Mouse (Mus musculus): ENCODE measurements at regions not wholly inside any gene's neighbourhood (a gene's known extent, or its start where the extent isn't known, plus 50 kb on each side); places are given as distances from the start of the nearest gene placed in this dataset.
"Not testable (repeated sequence)": the region's sequence is repeated elsewhere in the genome, so short reads cannot be mapped to it uniquely, and the experiment has no call there.

GRCm38 (mm10) chr9:32940919-32941767 is 305.1 kb downstream of the Ets1 start:
- peak; percentile 42 for DNase-seq (ENCODE audit: low read depth)

GRCm38 (mm10) chr9:32941768-32942030 is 305.7 kb downstream of the Ets1 start:
- no peak for DNase-seq (ENCODE audit: low read depth)

GRCm38 (mm10) chr9:32947221-32947620 is 311.2 kb downstream of the Ets1 start:
- no peak for DNase-seq (ENCODE audit: low read depth)

- no peak for DNase-seq (ENCODE audit: low read depth)
Measured at GRCm38 (mm10) chr9:32949036-32949435, 313.0 kb downstream of the Ets1 start.

- no peak for DNase-seq (ENCODE audit: low read depth)
Measured at GRCm38 (mm10) chr9:32958716-32959115, 322.7 kb downstream of the Ets1 start.

- not testable (repeated sequence) for DNase-seq (ENCODE audit: low read depth)
Measured at GRCm38 (mm10) chr9:32959468-32959867, 323.4 kb downstream of the Ets1 start.

GRCm38 (mm10) chr9:32962679-32963205 is 326.7 kb downstream of the Ets1 start:
- no peak for DNase-seq (ENCODE audit: low read depth)

GRCm38 (mm10) chr9:32968446-32968845 is 332.4 kb downstream of the Ets1 start:
- no peak for DNase-seq (ENCODE audit: low read depth)

GRCm38 (mm10) chr9:32971421-32971820 is 335.4 kb downstream of the Ets1 start:
- no peak for DNase-seq (ENCODE audit: low read depth)

- DNase-seq (ENCODE audit: low read depth): no peak
Measured at GRCm38 (mm10) chr9:32971926-32972325, 335.9 kb downstream of the Ets1 start.

DNA sequence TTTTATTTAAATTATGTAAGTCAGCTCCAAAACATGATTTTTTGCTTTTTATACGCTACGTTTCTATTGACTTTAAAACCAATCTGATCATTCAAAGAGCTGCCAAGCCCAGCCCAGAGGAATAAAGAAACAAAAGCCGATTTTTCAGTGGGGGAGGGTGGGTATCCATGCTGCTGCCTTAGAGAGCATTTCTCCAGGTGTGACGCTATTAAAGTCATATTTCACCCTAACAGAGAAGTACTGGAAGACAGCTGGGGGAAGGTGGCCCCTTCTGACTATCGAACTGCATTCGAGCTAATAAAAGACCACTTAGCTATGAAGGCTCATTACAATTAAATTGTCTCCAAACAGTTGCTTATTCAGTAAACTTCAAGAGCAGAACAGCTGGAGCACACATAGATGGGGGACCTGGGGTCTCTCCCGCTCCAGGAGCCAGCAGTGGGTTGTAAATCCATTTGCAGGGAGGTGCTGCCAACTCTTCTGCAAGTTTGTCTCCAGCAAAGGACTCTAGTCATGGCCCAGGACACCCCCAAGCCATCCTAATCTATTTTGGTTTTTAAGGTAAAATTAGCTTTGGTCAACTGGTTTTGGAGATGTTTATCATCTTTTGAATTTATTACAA is 336.5 kb downstream of the Ets1 start:
- DNase-seq (ENCODE audit: low read depth): no peak

- no peak for DNase-seq (ENCODE audit: low read depth)
Measured at GRCm38 (mm10) chr9:32977732-32978131, 341.7 kb downstream of the Ets1 start.

GRCm38 (mm10) chr9:32980846-32981245 is 344.8 kb downstream of the Ets1 start:
- DNase-seq (ENCODE audit: low read depth): peak; percentile 42

DNA sequence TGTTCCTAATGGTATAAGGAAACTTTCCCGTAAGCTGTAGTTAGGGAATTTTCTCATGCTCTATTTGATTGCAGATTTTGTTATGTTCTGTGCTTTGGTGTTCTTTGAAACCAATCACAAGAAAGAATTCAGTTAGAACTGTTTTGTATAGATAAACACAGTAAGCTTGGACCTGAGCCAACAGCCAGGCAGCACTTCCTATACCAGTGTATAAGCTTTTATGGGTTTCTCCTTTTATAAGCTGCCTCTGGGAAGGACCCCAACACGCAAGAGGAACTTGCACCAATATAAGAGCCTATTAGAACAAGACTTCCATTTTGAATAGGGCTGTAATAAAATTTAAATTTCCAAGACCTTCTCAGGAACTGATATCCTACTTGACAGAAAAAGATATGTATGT is 347.2 kb downstream of the Ets1 start:
- DNase-seq (ENCODE audit: low read depth): no peak

- peak; percentile 44 for DNase-seq (ENCODE audit: low read depth)
Measured at GRCm38 (mm10) chr9:32986836-32987673, 351.0 kb downstream of the Ets1 start.

DNA sequence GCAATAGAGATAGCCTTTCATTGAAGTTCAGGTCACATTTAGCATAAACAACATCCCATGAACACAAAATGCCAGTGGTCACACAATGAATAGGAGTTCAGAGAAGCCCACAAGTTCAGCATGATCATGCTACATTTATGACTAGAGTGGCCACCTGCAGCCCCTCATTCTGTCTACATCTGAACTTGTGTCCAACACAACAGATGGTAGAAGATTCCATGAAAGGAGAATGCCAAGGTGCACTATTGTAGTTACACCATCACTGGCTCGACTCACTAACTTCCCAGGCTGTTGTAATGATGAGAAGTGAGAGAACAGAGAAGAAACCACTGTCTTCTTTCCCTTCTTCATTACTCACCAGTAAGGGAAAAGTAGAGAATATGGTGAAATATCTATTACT is 353.0 kb downstream of the Ets1 start:
- no peak for DNase-seq (ENCODE audit: low read depth)

GRCm38 (mm10) chr9:32998323-32998722 is 362.3 kb downstream of the Ets1 start:
- no peak for DNase-seq (ENCODE audit: low read depth)

- no peak for DNase-seq (ENCODE audit: low read depth)
Measured at GRCm38 (mm10) chr9:33000691-33001164, 364.7 kb downstream of the Ets1 start.

DNA sequence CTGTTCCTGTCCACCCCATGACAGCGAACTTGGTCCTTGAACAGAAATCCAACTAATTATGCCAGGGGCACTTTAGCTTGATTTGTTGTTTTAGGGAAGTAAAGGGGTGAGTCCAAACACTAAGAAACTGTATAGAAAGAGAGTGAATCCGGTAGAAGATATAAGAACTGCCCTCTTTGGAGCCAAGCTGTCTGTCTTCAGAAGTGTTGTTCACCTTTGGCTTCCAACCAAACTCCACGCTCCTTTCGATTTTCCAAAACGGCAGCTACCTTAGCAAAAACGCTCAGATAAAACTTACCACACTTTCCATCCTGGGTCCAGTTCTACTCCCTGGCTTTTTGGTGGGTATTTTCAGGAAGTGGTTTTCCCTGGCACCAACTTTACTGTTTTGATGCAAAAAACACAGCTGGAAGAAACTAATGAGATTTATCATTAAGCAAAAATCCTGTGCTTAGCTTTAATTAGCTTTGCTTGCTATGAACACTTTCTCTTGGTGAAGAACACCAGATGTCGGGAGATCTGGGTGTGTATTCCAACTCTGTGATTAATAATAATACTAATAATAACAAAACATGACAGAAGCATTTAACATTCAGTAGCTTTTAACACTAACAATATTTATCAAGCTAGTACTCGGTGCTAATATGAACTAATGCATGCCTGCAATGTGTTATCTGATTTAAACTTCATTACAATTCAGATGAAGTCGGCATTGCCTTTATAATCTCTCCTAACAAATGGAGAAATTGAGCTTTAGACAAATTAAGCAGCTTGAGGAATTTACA is 365.3 kb downstream of the Ets1 start:
- no peak for DNase-seq (ENCODE audit: low read depth)

- no peak for DNase-seq (ENCODE audit: low read depth)
Measured at GRCm38 (mm10) chr9:33003880-33004279, 367.9 kb downstream of the Ets1 start.

GRCm38 (mm10) chr9:33004536-33004935 is 368.5 kb downstream of the Ets1 start:
- DNase-seq (ENCODE audit: low read depth): no peak
